Mouse (Mus musculus): ENCODE data around the gene Gpr3.

Gpr3 gene

GRCm38 (mm10) chr4:133233285-133233976 is 21.1 kb upstream of the Gpr3 start:
- DNase-seq (ENCODE audit: inconsistent ontology term) = peak; percentile 22

- DNase-seq (ENCODE audit: inconsistent ontology term) = no peak
Observed at GRCm38 (mm10) chr4:133229582-133229981, 17.2 kb upstream of the Gpr3 start.

- no peak for DNase-seq (ENCODE audit: inconsistent ontology term)
Observed at GRCm38 (mm10) chr4:133227636-133228035, 15.3 kb upstream of the Gpr3 start.

- DNase-seq (ENCODE audit: inconsistent ontology term) = no peak
Observed at GRCm38 (mm10) chr4:133226073-133226472, 13.7 kb upstream of the Gpr3 start.

- no peak for DNase-seq (ENCODE audit: inconsistent ontology term)
Observed at GRCm38 (mm10) chr4:133223875-133224274, 11.5 kb upstream of the Gpr3 start.

GRCm38 (mm10) chr4:133221701-133222100 is 9.4 kb upstream of the Gpr3 start:
- DNase-seq (ENCODE audit: inconsistent ontology term) = no peak

GRCm38 (mm10) chr4:133220656-133221055 is 8.3 kb upstream of the Gpr3 start:
- DNase-seq (ENCODE audit: inconsistent ontology term) = no peak

GRCm38 (mm10) chr4:133218745-133219144 is 6.4 kb upstream of the Gpr3 start:
- DNase-seq (ENCODE audit: inconsistent ontology term) = no peak

GRCm38 (mm10) chr4:133217641-133218040 is 5.3 kb upstream of the Gpr3 start:
- DNase-seq (ENCODE audit: inconsistent ontology term) = peak; percentile 65

GRCm38 (mm10) chr4:133213661-133214060 is 1.3 kb upstream of the Gpr3 start:
- no peak for DNase-seq (ENCODE audit: inconsistent ontology term)

- peak; percentile 64 for DNase-seq (ENCODE audit: inconsistent ontology term)
Observed at GRCm38 (mm10) chr4:133213268-133213590, 893 bp upstream of the Gpr3 start.

GRCm38 (mm10) chr4:133212562-133213267 is 379 bp upstream of the Gpr3 start:
- peak; percentile 95 for DNase-seq (ENCODE audit: inconsistent ontology term)

GRCm38 (mm10) chr4:133210788-133211390 is 1.4 kb downstream of the Gpr3 start:
- no peak for DNase-seq (ENCODE audit: inconsistent ontology term)

GRCm38 (mm10) chr4:133210023-133210787 is 2.1 kb downstream of the Gpr3 start:
- no peak for DNase-seq (ENCODE audit: inconsistent ontology term)

- peak; percentile 54 for DNase-seq (ENCODE audit: inconsistent ontology term)
Observed at GRCm38 (mm10) chr4:133209366-133209765, 3.0 kb downstream of the Gpr3 start.

GRCm38 (mm10) chr4:133204379-133204778 is 8.0 kb downstream of the Gpr3 start:
- no peak for DNase-seq (ENCODE audit: inconsistent ontology term)

GRCm38 (mm10) chr4:133203591-133203990 is 8.7 kb downstream of the Gpr3 start:
- no peak for DNase-seq (ENCODE audit: inconsistent ontology term)

GRCm38 (mm10) chr4:133202254-133202653 is 10.1 kb downstream of the Gpr3 start:
- no peak for DNase-seq (ENCODE audit: inconsistent ontology term)

- peak; percentile 67 for DNase-seq (ENCODE audit: inconsistent ontology term)
Observed at GRCm38 (mm10) chr4:133201006-133201771, 11.1 kb downstream of the Gpr3 start.

- DNase-seq (ENCODE audit: inconsistent ontology term) = peak; percentile 52
Observed at GRCm38 (mm10) chr4:133200343-133200742, 12.0 kb downstream of the Gpr3 start.

GRCm38 (mm10) chr4:133199743-133200142 is 12.6 kb downstream of the Gpr3 start:
- DNase-seq (ENCODE audit: inconsistent ontology term) = no peak

Data from Muller cell, postnatal 12 days (primary cell).